Mouse (Mus musculus) embryonic stem cell, embryonic (primary cell): ENCODE data around the gene Wrap73.

Experiments used
- CTCF ChIA-PET, 4 experiments: fragments of 300-600 bp in 2 of 4; fragments of 350-600 bp in 2 of 4; sonication (Branson Sonifier 250); formaldehyde crosslinking; loops; one replicate each; lab custom pipeline; 2022; ENCODE audit warnings: inconsistent platforms in 2 of 4; lab: Charles Lee
- POLR2A ChIA-PET, 4 experiments: fragments of 300-600 bp in 2 of 4; fragments of 350-600 bp in 2 of 4; sonication (Branson Sonifier 250); formaldehyde crosslinking; loops; one replicate each; lab custom pipeline; 2022; ENCODE audit warnings: antibody characterized with exemption in 4 of 4, inconsistent platforms in 1 of 4; lab: Charles Lee

Wrap73 gene

DNA sequence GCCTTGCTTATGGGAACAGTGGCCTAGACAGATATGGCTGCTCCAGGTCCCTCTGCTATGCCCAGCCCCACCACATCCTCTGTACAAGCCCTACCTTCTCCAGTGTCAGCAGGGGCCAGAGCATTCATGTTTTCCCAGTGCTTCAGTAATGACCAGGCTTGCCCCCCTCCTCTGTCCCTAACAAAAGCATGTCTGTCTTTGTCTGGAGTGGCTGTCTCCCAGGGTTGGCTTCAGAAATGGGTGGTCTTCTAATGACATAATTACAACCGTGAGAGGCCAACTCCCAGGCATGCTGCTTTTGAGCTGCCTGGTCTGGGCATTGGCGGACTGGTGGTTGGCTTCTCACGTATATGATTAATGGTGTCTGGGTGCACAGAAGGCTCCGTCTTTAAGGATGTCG is 59.3 kb downstream of the Wrap73 start:
- CTCF ChIA-PET: interaction anchor here in 3 of 4 experiments (0.6 to 1.9 kb wide), 4 partner anchors 38 to 578 kb away, joined by 3 to 11 read pairs (median 4); no protein-coding TSS in a partner anchor
- POLR2A ChIA-PET: no interaction called here

DNA sequence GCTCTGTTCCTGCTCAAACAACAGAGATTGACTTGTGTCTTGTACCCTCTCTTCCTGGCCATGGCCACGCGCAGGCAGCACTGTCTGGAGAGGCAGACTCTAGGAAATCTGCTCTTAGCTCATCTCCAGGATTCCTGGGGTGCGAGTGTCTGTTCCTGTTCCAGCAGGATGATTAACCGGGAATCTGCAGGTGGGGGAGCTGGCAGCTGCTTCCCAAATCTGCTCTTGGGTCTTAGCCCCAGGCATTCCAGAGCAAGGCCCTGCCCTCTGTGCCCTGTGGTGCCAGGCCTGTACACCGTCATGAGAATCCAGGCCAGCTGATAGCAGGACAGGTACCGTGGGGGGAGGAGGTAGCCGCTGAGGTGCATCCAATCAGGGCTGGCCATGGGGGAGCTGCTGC is 62.4 kb downstream of the Wrap73 start:
- ChIA-PET CTCF (interaction anchor here in 3 of 4 experiments (0.6 to 1.4 kb wide), 5 partner anchors 9 to 168 kb away, joined by 3 to 7 read pairs (median 3); partner anchors contain the start of gene Arhgef16 (in 1 of the 3)), POLR2A (interaction anchor here in 2 of 4 experiments (0.5 to 1.0 kb wide), 2 partner anchors 42 to 175 kb away, joined by 3 read pairs; no protein-coding TSS in a partner anchor)

DNA sequence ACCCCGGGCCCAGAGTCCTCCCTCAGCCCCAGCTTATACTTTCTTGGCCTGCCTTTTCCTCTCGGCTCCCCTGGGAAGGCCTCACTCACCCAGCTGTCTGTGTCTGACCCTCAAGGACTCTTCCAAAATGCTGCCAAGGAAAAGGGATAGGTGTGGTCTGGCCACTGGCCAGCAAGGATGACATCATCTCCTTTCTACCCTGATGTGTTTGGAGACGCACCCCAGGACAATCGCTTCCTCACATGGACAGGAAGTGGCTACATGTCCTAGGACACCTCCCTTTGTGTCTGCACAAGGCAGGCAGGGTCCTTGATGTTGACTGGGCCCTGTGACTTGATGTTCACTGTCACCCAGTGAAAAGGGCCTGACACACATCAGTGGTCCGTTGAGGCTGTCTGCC is 63.2 kb downstream of the Wrap73 start:
- POLR2A ChIA-PET: interaction anchor here in 1 of 4 experiments (1.0 kb wide), 1 partner anchor 41 kb away, joined by 3 read pairs; no protein-coding TSS in a partner anchor
- CTCF ChIA-PET: interaction anchor here in 3 of 4 experiments (0.6 to 1.4 kb wide), 5 partner anchors 13 to 237 kb away, joined by 3 to 7 read pairs (median 3); partner anchors contain the start of gene Arhgef16 (in 1 of the 3)

DNA sequence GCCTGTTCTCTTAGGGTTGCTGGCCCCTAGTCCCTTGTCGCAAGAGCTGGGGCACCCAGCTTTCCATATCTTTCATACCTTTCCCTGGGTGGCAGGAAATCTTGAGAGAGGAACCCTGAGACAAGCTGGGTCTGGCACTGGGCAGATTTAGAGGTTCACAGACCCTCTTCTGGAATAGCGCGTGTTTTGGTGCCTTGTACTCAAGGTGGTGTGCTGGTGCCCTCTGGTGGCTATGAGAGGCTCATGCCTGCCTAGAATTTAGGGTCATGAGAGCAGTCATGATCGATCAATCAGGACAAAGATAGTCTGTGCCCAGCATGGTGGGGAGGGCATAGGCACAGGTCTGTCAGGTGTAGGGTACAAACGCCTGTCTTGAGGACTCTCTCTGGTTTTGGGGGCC is 65.1 kb downstream of the Wrap73 start:
- CTCF ChIA-PET: interaction anchor here (0.6 to 3.0 kb wide), 19 partner anchors 15 to 181 kb away, joined by 3 to 15 read pairs (median 4); partner anchors contain the start of gene Smim1 (in 2 of the 4)
- POLR2A ChIA-PET: interaction anchor here in 1 of 4 experiments (0.5 kb wide), 1 partner anchor 521 kb away, joined by 4 read pairs; no protein-coding TSS in a partner anchor

DNA sequence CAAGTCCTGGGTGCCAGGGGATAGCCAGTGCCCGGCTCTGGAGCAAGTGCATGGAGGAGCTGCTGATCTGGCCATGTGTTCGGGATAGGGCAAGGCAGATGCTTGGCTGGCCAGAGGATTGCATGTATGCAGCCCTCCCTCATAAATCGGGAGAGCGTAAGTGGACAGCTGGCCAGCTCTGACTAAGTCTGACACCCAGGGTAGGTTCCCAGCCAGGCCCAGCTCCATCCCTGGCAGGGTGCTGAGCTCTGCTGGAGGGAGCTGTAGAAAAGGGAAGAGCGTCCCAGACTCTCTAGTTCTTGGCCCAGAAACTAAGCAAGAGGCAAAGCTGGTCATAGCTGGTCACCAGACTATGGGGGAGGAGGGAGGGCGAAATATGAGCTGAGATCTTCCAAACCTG is 66.9 kb downstream of the Wrap73 start:
- ChIA-PET CTCF (interaction anchor here (0.5 to 3.0 kb wide), 15 partner anchors 8 to 183 kb away, joined by 3 to 15 read pairs (median 3); partner anchors contain the start of genes Arhgef16 (in 2 of the 4) and Smim1 (in 1 of the 4)), POLR2A (interaction anchor here in 2 of 4 experiments (0.7 to 1.2 kb wide), 3 partner anchors 13 to 33 kb away, joined by 3 read pairs; no protein-coding TSS in a partner anchor)

DNA sequence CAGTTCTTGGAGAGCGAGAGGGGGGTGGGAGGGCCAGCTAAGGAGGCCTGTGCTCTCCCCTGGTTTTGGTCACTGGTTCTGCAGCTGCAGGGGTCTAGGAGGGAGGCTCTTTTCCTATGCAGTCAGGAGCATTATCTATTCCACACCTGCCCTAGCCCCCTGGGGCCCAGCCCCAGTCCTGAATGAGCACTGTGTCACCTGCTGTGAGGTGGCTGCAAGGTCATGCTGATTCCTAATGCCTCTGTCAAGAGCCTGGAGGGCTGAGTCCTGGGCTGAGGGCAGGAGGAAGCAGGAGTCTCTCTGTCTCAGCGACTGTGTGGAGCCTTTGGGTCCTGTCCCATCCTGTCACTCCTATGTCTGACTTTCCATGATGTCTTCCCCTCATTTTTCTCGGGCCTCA is 67.7 kb downstream of the Wrap73 start:
- ChIA-PET POLR2A (interaction anchor here in 3 of 4 experiments (0.6 to 1.2 kb wide), 4 partner anchors 34 to 576 kb away, joined by 3 read pairs; no protein-coding TSS in a partner anchor), CTCF (interaction anchor here (0.5 to 3.0 kb wide), 15 partner anchors 7 to 184 kb away, joined by 3 to 15 read pairs (median 3); partner anchors contain the start of genes Smim1 (in 1 of the 4) and Tprgl (in 1 of the 4))

DNA sequence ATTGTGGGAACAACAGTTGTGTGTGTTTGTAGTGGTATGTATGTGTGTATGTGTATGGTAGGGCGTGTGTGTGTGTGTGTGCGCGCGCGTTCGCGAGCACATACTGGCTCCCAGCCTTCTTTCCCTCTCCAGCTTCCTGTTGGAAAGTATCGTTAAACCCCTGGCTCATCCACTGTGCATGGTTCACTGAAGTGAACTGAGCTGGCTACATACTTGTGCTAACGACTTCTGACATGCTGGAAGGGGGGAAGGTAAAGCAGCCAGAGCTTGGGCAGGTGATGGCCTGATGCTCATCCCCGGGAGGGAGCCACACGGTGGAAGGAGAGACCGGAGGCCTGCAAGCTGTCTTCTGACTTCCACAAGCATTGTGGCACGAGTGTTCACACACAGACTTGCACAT is 69.3 kb downstream of the Wrap73 start:
- POLR2A ChIA-PET: interaction anchor here in 1 of 4 experiments (0.5 kb wide), 1 partner anchor 189 kb away, joined by 3 read pairs; no protein-coding TSS in a partner anchor
- CTCF ChIA-PET: interaction anchor here in 1 of 4 experiments (0.9 to 1.3 kb wide), 2 partner anchors 42 to 48 kb away, joined by 3 read pairs; no protein-coding TSS in a partner anchor

DNA sequence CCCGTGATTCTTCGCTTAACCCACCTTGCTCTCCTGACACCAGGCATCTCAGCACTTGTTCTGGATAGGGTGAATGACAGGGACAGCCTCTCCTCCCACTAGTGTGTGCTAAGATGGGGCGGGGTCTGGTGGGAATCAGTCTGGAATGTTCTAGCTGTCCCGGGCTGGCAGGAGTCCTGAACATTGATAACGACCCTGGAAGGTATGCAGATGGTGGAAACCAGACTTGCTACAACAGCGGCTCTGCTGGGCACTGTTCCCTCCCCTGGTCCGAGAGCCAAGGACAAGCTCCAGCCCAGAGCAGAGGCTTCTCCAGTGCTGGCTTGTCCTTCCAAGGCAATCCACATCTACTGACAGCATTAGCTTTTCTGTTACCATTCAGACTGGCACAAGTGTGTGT is 71.4 kb downstream of the Wrap73 start:
- ChIA-PET CTCF (interaction anchor here in 3 of 4 experiments (0.6 to 1.3 kb wide), 7 partner anchors 9 to 1508 kb away, joined by 3 to 6 read pairs (median 3); partner anchors contain the start of gene Arhgef16 (in 1 of the 3)), POLR2A (interaction anchor here in 3 of 4 experiments (0.6 to 1.1 kb wide), 5 partner anchors 16 to 1058 kb away, joined by 3 read pairs; no protein-coding TSS in a partner anchor)

DNA sequence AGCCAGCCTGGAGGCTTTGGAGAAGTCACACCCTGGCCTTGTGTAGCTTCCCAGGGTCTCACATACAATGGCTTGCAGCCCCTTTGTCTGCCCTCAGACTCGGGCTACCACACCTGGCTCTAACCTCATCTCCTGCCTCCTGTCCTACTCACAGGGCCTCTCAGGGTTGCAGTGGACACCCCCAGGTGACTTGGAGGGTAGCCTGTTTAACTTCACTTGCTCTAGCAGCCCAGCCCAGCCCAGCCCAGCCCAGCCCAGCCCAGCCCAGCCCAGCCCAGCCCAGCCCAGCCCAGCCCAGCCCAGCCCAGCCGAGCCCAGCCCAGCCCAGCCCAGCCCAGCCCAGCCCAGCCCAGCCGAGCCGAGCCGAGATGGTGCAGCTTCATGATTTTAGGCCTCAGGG is 71.9 kb downstream of the Wrap73 start:
- POLR2A ChIA-PET: interaction anchor here in 3 of 4 experiments (0.6 to 1.1 kb wide), 5 partner anchors 16 to 1057 kb away, joined by 3 read pairs; no protein-coding TSS in a partner anchor
- CTCF ChIA-PET: interaction anchor here in 1 of 4 experiments (1.0 to 1.3 kb wide), 3 partner anchors 10 to 88 kb away, joined by 3 to 4 read pairs (median 3); partner anchors contain the start of gene Arhgef16
